Mouse (Mus musculus) left cerebral cortex, adult 9 months (tissue): ENCODE measurements around the gene Eef1g.
"Not testable (repeated sequence)": the region's sequence is repeated elsewhere in the genome, so short reads cannot be mapped to it uniquely, and the experiment has no call there.

ENCODE experiments used
- DNase-seq, 2 experiments: peaks; one replicate each; pipeline ENCODE4 v3.0.0; 2022; ENCODE audit warnings: low spot score in 2 of 2

The Eef1g gene

GRCm38 (mm10) chr19:8984255-8984868 is 17.5 kb downstream of the Eef1g start:
- peak in 1 of 2 experiments; percentile 54 for DNase-seq

- no peak for DNase-seq
Observed at GRCm38 (mm10) chr19:8985891-8986290, 19.1 kb downstream of the Eef1g start.

GRCm38 (mm10) chr19:8987816-8988215 is 21.0 kb downstream of the Eef1g start:
- no peak for DNase-seq

GRCm38 (mm10) chr19:8988346-8989065 is 21.7 kb downstream of the Eef1g start:
- no peak for DNase-seq

- DNase-seq: no peak
Observed at GRCm38 (mm10) chr19:8989066-8989566, 22.3 kb downstream of the Eef1g start, which contains the start of gene Ahnak. Gene Ahnak, plus strand, starts transcription at chr19:8989284.

GRCm38 (mm10) chr19:8989567-8990431 is 23.0 kb downstream of the Eef1g start:
- DNase-seq: no peak

GRCm38 (mm10) chr19:8990432-8991102 is 23.7 kb downstream of the Eef1g start:
- DNase-seq: no peak

- no peak for DNase-seq
Observed at GRCm38 (mm10) chr19:8991245-8991870, 24.5 kb downstream of the Eef1g start.

GRCm38 (mm10) chr19:8991871-8992735 is 25.3 kb downstream of the Eef1g start:
- DNase-seq: no peak

GRCm38 (mm10) chr19:8992769-8993624 is 26.2 kb downstream of the Eef1g start:
- DNase-seq: peak in 1 of 2 experiments; percentile 80

GRCm38 (mm10) chr19:8993625-8993912 is 26.7 kb downstream of the Eef1g start:
- no peak for DNase-seq

GRCm38 (mm10) chr19:8994813-8995607 is 28.2 kb downstream of the Eef1g start:
- no peak for DNase-seq

- no peak for DNase-seq
Observed at GRCm38 (mm10) chr19:8996601-8997000, 29.8 kb downstream of the Eef1g start.

GRCm38 (mm10) chr19:8997546-8997945 is 30.7 kb downstream of the Eef1g start:
- peak; percentile 63 to 80 for DNase-seq

- no peak for DNase-seq
Observed at GRCm38 (mm10) chr19:8998546-8998945, 31.7 kb downstream of the Eef1g start.

- no peak for DNase-seq
Observed at GRCm38 (mm10) chr19:8999223-8999622, 32.4 kb downstream of the Eef1g start.

GRCm38 (mm10) chr19:9006915-9007314 is 40.1 kb downstream of the Eef1g start:
- DNase-seq: not testable (repeated sequence)

GRCm38 (mm10) chr19:9019298-9019697 is 52.5 kb downstream of the Eef1g start:
- DNase-seq: no peak
